Comparison of ENCODE assay signal across 11 mouse cellular contexts in genomic region chr3:69502009-69502408, GRCm38 (mm10).
A peak's percentile ranks its signal among the peaks of the same experiment; 100 is the strongest.
DNase-seq lines count a peak whose midpoint lies in the region; ATAC-seq lines count a peak whose summit lies in the region.
"Had no signal": no experiment of that assay in that cellular context is flagged by ENCODE, and none has a peak within 500 bp of the region (broad histone marks: within the 10 kb centered on the region; RNA-seq: fewer than 3 reads in every experiment).

No protein-coding gene starts in this region.

- 11% methylated on average over 6 of the region's 6 CpGs for WGBS in heart, embryonic 10.5 days
- 24% methylated on average over 6 of the region's 6 CpGs for WGBS in forebrain, embryonic 15.5 days
- 24% methylated on average over 6 of the region's 6 CpGs for WGBS in midbrain, embryonic 13.5 days

- peak overlapping the region; percentile 22; the same call in 1 of the 2 replicates for H3K27ac ChIP-seq in heart, embryonic 10.5 days
- peak overlapping the region; percentile 66 for H3K27ac ChIP-seq in forebrain, embryonic 15.5 days (replicated peaks)
- peak overlapping the region; percentile 57 for H3K27ac ChIP-seq in midbrain, embryonic 13.5 days

- no peak for DNase-seq in heart, embryonic 10.5 days (ENCODE audit: low spot score)
- no peak for DNase-seq in heart, adult 18-20 months
- DNase-seq in R1 (ENCODE audit: low read depth, low spot score), result peak; percentile 33
- DNase-seq in right cerebral cortex, postnatal 14 days, result no peak
- no peak for DNase-seq in cerebellum, adult 8-10 months
- DNase-seq in left cerebral cortex, postnatal 25 days (ENCODE audit: low spot score in 2 of 2), result no peak
- DNase-seq: B cell, adult 2 months had no signal

- no peaks in the 10 kb centered on the region for H3K27me3 ChIP-seq in heart, embryonic 10.5 days (ENCODE audit: insufficient read depth, poor library complexity, severe bottlenecking)
- H3K27me3 ChIP-seq in forebrain, embryonic 15.5 days, result no peaks in the 10 kb centered on the region
- H3K27me3 ChIP-seq in midbrain, embryonic 13.5 days, result no peaks in the 10 kb centered on the region
- H3K27me3 ChIP-seq: megakaryocyte, embryonic 14.5 days had no signal

- peak; percentile 73; the same call in 1 of the 2 replicates for ATAC-seq in forebrain, embryonic 15.5 days (replicated peaks)
- peak; percentile 71 for ATAC-seq in midbrain, embryonic 13.5 days

- no peaks in the 10 kb centered on the region for H3K36me3 ChIP-seq in heart, embryonic 10.5 days
- H3K36me3 ChIP-seq in forebrain, embryonic 15.5 days, result no peaks in the 10 kb centered on the region
- no peaks in the 10 kb centered on the region for H3K36me3 ChIP-seq in midbrain, embryonic 13.5 days

- no peak overlapping the region for H3K4me2 ChIP-seq in forebrain, embryonic 15.5 days (replicated peaks)
- H3K4me2 ChIP-seq in midbrain, embryonic 13.5 days (replicated peaks), result no peak overlapping the region
- H3K4me2 ChIP-seq: liver, embryonic 11.5 days had no signal

- no peak overlapping the region for H3K4me3 ChIP-seq in heart, embryonic 10.5 days
- no peak overlapping the region for H3K4me3 ChIP-seq in forebrain, embryonic 15.5 days
- no peak overlapping the region for H3K4me3 ChIP-seq in midbrain, embryonic 13.5 days (replicated peaks)
- H3K4me3 ChIP-seq: megakaryocyte, embryonic 14.5 days had no signal

- intact Hi-C loops in left cerebral cortex, postnatal 25 days (cut with DNase I), result no loop called here

- 0 out of 2 replicates have a peak overlapping the region, but pooled peaks have one; percentile 10 for H3K9ac ChIP-seq in forebrain, embryonic 15.5 days (replicated peaks)
- no peak overlapping the region for H3K9ac ChIP-seq in midbrain, embryonic 13.5 days (replicated peaks)

- peaks cover 11% of the 10 kb centered on the region for H3K4me1 ChIP-seq in heart, embryonic 10.5 days
- peaks cover 18% of the 10 kb centered on the region for H3K4me1 ChIP-seq in forebrain, embryonic 15.5 days
- peaks cover 22% of the 10 kb centered on the region for H3K4me1 ChIP-seq in midbrain, embryonic 13.5 days (replicated peaks)
- H3K4me1 ChIP-seq: megakaryocyte, embryonic 14.5 days had no signal

- H3K9me3 ChIP-seq in heart, embryonic 10.5 days, result no peaks in the 10 kb centered on the region
- H3K9me3 ChIP-seq in forebrain, embryonic 15.5 days, result no peaks in the 10 kb centered on the region
- no peaks in the 10 kb centered on the region for H3K9me3 ChIP-seq in midbrain, embryonic 13.5 days
- H3K9me3 ChIP-seq: megakaryocyte, embryonic 14.5 days had no signal
